Mouse (Mus musculus) hindbrain, embryonic 16.5 days (tissue): ENCODE results near the gene Eif3b. TPM values are rescaled to one million over a fixed set of nuclear protein-coding genes. Genes with fewer than 3 reads are reported as not detected.
"Not testable (repeated sequence)": the region's sequence is repeated elsewhere in the genome, so short reads cannot be mapped to it uniquely, and the experiment has no call there.

Source experiments
- ATAC-seq: fragments of 200-750 bp; cut with Nextera tagmentation; 2 replicates; pipeline ENCODE4 v1.8.0; 2017; ENCODE audit warnings: moderate TSS enrichment, moderate library complexity
- H3K27ac ChIP-seq: fragments of 300-500 bp; sonication (generic); 2 replicates; pipeline ENCODE4 v1.5.1; 2014; ENCODE audit warnings: low read depth, mild to moderate bottlenecking, control low read depth, low read length, moderate library complexity
- H3K27me3 ChIP-seq: fragments of 300-500 bp; sonication (generic); replicated peaks from 2 replicates; pipeline ENCODE4 v1.6.1; 2014; ENCODE audit warnings: low read length; ENCODE audit not compliant: control insufficient read depth, insufficient read depth
- H3K36me3 ChIP-seq: fragments of 300-500 bp; sonication (generic); 2 replicates; pipeline ENCODE4 v1.6.1; 2014; ENCODE audit warnings: mild to moderate bottlenecking, low read length, moderate library complexity, mixed read lengths; ENCODE audit not compliant: control insufficient read depth, insufficient read depth
- H3K4me1 ChIP-seq: fragments of 300-500 bp; sonication (generic); 2 replicates; pipeline ENCODE4 v1.6.1; 2014; ENCODE audit warnings: low read depth, low read length; ENCODE audit not compliant: control insufficient read depth, insufficient read depth
- H3K4me2 ChIP-seq: fragments of 300-500 bp; sonication (generic); 2 replicates; pipeline ENCODE4 v1.6.1; 2014; ENCODE audit warnings: mild to moderate bottlenecking, low read length, control low read depth, moderate library complexity
- H3K4me3 ChIP-seq: fragments of 300-500 bp; sonication (generic); 2 replicates; pipeline ENCODE4 v1.5.1; 2014; ENCODE audit warnings: mild to moderate bottlenecking, low read length, control low read depth, moderate library complexity
- H3K9ac ChIP-seq: fragments of 300-500 bp; sonication (generic); 2 replicates; pipeline ENCODE4 v1.6.1; 2014; ENCODE audit warnings: low read depth, mild to moderate bottlenecking, control low read depth, low read length, moderate library complexity
- H3K9me3 ChIP-seq: fragments of 300-500 bp; sonication (generic); 2 replicates; pipeline ENCODE4 v1.6.1; 2014; ENCODE audit warnings: mild to moderate bottlenecking, low read length, moderate library complexity; ENCODE audit not compliant: control insufficient read depth
- WGBS: fragments of 180-500 bp; shearing (Covaris S2); extraction: QIAGEN DNeasy Blood & Tissue Kit; methylation state at CpG from one replicate; pipeline ENCODE4 v1.1.7; 2014; 5-methylcytosine and 5-hydroxymethylcytosine counted together
- polyA plus RNA-seq: library from polyadenylated mRNA; unstranded; fragments of >200 nt; fragmentation: Nextera tagmentation; extraction: Ambion mirVana; gene quantifications from 2 replicates; pipeline ENCODE4 v1.2.1, GENCODE M21; 2015

Gene Eif3b
- polyA plus RNA-seq, 1 experiment from 2014 or later = 65.9 TPM

DNA sequence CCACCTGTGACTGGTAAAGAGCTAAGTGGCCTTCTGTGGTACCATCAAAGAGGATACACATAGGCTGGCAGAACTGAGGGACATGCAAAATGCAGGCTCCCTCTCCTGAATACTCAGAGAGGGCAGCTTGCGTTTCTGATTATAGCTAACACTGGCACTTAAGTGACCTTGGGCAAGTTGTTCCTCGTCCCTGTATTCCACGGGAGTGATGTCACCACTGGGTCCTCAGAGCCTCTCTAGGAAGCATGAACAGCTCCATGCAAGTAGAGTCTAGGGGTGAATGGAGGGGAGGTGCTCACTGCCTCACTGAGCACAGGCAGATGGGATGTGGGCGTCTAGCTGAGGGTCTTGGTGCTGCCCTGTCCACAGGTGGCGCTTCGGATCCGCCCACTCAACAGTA, 26.9 kb downstream of the Eif3b start:
- Histone ChIP-seq H3K27me3 (no peaks in the 10 kb centered on the region), H3K9me3 (no peaks in the 10 kb centered on the region), H3K4me1 (no peaks in the 10 kb centered on the region), H3K4me2 (no peak overlapping the region), H3K9ac (no peak overlapping the region), H3K27ac (no peak overlapping the region), H3K4me3 (no peak overlapping the region), H3K36me3 (peaks cover 27% of the 10 kb centered on the region)
- WGBS = 80% methylated on average over 7 of the region's 7 CpGs
- ATAC-seq = no peak

GRCm38 (mm10) chr5:140454488-140454887, 35.4 kb downstream of the Eif3b start:
- ATAC-seq = no peak
- Histone ChIP-seq H3K4me3 (no peak overlapping the region), H3K9ac (no peak overlapping the region), H3K27me3 (no peaks in the 10 kb centered on the region), H3K27ac (no peak overlapping the region), H3K36me3 (no peaks in the 10 kb centered on the region), H3K4me1 (no peaks in the 10 kb centered on the region), H3K4me2 (no peak overlapping the region), H3K9me3 (no peaks in the 10 kb centered on the region)

- Histone ChIP-seq H3K4me3 (no peak overlapping the region), H3K4me1 (no peaks in the 10 kb centered on the region), H3K36me3 (no peaks in the 10 kb centered on the region), H3K4me2 (no peak overlapping the region), H3K9ac (no peak overlapping the region), H3K27ac (no peak overlapping the region), H3K9me3 (no peaks in the 10 kb centered on the region), H3K27me3 (no peaks in the 10 kb centered on the region)
- no peak for ATAC-seq
- 67% methylated on average over 2 of the region's 2 CpGs for WGBS
These were observed 36.3 kb downstream of the Eif3b start for GRCm38 (mm10) chr5:140455466-140455865.

- H3K4me2 ChIP-seq = no peak overlapping the region
- no peak for ATAC-seq
- 81% methylated on average over 3 of the region's 3 CpGs for WGBS
These were observed 42.3 kb downstream of the Eif3b start for GRCm38 (mm10) chr5:140461476-140461875.

GRCm38 (mm10) chr5:140463151-140463550, 44.0 kb downstream of the Eif3b start:
- H3K9ac ChIP-seq, H3K9me3 ChIP-seq, H3K27ac ChIP-seq, ATAC-seq, H3K4me3 ChIP-seq, H3K4me2 ChIP-seq, H3K27me3 ChIP-seq, H3K36me3 ChIP-seq, H3K4me1 ChIP-seq: not testable (repeated sequence)
- WGBS = 89% methylated on average over 2 of the region's 2 CpGs

More at GRCm38 (mm10) chr5:140461476-140461875, 42.3 kb downstream of the Eif3b start:
- peaks cover 2% of the 10 kb centered on the region; the same call in 1 of the 2 replicates for H3K9me3 ChIP-seq
- H3K36me3 ChIP-seq = no peaks in the 10 kb centered on the region
- no peak overlapping the region for H3K9ac ChIP-seq
- no peaks in the 10 kb centered on the region for H3K4me1 ChIP-seq
- no peaks in the 10 kb centered on the region for H3K27me3 ChIP-seq
- no peak overlapping the region for H3K27ac ChIP-seq
- no peak overlapping the region for H3K4me3 ChIP-seq

DNA sequence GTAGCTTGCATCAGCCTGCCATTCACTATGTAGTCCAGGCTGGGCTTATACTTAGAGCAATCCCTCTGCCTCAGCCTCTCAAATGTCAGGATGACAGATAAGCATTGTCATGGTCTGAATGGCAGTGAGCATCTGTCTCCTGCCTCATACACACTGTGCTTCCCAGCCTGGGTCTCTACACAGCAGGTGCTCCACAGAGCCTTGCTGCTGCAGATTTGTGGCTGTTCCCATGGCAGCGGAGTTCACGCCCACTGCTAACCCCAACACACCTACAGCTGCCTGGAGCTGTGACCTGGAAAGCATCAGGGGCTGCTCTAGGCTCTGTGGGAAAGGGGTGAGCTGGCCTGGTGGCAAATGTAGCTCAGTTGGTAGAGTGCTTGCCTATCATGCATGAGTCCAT, 45.8 kb downstream of the Eif3b start:
- Histone ChIP-seq H3K27ac (no peak overlapping the region), H3K36me3 (no peaks in the 10 kb centered on the region), H3K9ac (no peak overlapping the region), H3K4me1 (no peaks in the 10 kb centered on the region), H3K27me3 (no peaks in the 10 kb centered on the region), H3K4me3 (no peak overlapping the region), H3K9me3 (peaks cover 2% of the 10 kb centered on the region; the same call in 1 of the 2 replicates), H3K4me2 (no peak overlapping the region)
- no peak for ATAC-seq
- 81% methylated on average over 2 of the region's 2 CpGs for WGBS

DNA sequence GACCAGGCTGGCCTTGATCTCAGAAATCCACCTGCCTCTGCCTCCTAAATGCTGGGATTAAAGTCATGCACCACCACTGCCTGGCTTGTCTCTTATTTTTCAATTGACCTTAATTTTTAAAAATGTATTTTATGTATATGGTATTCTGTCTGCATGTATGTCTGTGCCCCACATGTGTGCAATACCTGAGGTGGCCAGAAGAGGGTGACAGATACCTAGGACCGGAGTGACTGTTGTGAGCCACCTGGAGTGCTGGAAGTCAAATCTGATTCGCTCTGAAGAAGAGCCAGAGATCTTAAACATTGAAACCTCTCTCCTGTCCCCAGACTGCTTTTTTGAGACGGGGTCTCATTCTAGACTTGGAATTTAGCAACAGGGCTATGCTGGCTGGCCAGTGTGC, 53.2 kb downstream of the Eif3b start:
- H3K4me3 ChIP-seq = no peak overlapping the region
- WGBS = 83% methylated on average over 3 of the region's 3 CpGs
- H3K4me1 ChIP-seq = no peaks in the 10 kb centered on the region
- no peak for ATAC-seq
- H3K9ac ChIP-seq = no peak overlapping the region
- H3K36me3 ChIP-seq = no peaks in the 10 kb centered on the region
- H3K9me3 ChIP-seq = no peaks in the 10 kb centered on the region
- H3K27ac ChIP-seq = no peak overlapping the region
- no peaks in the 10 kb centered on the region for H3K27me3 ChIP-seq
- H3K4me2 ChIP-seq = no peak overlapping the region

DNA sequence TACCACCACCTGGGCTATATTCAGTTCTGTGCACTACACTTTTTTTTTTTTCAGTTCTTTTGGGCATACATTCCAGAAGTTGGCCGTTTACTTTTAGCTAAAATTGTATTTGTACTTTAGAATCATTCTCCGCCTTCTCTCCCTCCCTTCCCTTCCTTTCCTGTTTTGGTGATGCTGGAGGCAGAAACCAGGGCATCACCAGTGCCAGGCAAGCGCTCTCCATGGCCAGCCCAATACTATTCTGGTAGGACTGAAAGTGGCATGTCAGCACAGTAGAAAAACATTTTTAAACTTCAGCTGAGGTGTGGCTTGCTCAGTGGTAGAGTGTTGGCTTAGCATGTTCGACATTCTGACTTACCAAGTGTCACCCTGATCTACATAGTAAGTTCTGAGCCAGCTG, 62.3 kb downstream of the Eif3b start:
- no peaks in the 10 kb centered on the region for H3K9me3 ChIP-seq
- H3K4me1 ChIP-seq = no peaks in the 10 kb centered on the region
- H3K36me3 ChIP-seq = no peaks in the 10 kb centered on the region
- H3K4me2 ChIP-seq = no peak overlapping the region
- WGBS = 92% methylated on average over 4 of the region's 4 CpGs
- no peaks in the 10 kb centered on the region for H3K27me3 ChIP-seq
- no peak overlapping the region for H3K9ac ChIP-seq
- ATAC-seq = no peak
- H3K4me3 ChIP-seq = no peak overlapping the region
- H3K27ac ChIP-seq = no peak overlapping the region

GRCm38 (mm10) chr5:140491142-140491541, 72.0 kb downstream of the Eif3b start:
- Histone ChIP-seq H3K9ac (no peak overlapping the region), H3K4me2 (no peak overlapping the region), H3K9me3 (no peaks in the 10 kb centered on the region), H3K27me3 (no peaks in the 10 kb centered on the region), H3K27ac (no peak overlapping the region), H3K36me3 (no peaks in the 10 kb centered on the region), H3K4me1 (no peaks in the 10 kb centered on the region), H3K4me3 (no peak overlapping the region)
- 61% methylated on average over 6 of the region's 6 CpGs for WGBS
- ATAC-seq = no peak

DNA sequence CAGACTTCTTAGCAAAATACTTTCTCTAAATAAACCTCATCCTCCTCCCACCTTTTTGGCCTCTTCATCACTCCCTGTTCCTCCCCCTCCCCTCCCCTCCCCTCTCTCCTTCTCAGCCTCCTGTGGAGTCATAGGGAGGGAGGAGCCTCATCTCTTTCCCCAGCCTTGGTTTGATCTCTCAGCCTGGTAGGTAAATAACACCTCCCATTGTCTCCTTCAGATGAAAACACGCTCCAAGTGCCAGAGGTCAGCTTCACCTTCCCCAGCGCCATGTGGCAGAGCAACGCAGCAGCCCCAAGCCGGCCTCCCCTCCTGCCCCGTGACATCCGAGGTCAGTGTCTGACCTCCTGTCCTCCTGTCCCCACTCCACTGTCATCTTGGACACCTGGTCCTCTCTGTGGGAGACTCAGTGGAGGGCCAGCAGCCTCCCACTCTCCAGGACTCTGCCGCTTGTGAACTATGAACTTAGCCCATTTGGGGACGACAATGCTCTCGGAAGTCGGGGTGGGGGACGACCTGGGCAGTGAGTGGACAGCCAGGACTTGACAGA, 73.6 kb downstream of the Eif3b start:
- no peak overlapping the region for H3K9ac ChIP-seq
- H3K4me3 ChIP-seq = no peak overlapping the region
- no peaks in the 10 kb centered on the region for H3K4me1 ChIP-seq
- no peak overlapping the region for H3K4me2 ChIP-seq
- H3K9me3 ChIP-seq = no peaks in the 10 kb centered on the region
- H3K27me3 ChIP-seq = no peaks in the 10 kb centered on the region
- no peak for ATAC-seq
- H3K27ac ChIP-seq = no peak overlapping the region
- no peaks in the 10 kb centered on the region for H3K36me3 ChIP-seq
- 40% methylated on average over 11 of the region's 11 CpGs for WGBS
